Mouse (Mus musculus) layer of hippocampus, adult 9-10 months (tissue): Measurements from ENCODE around the gene Map3k4.

Experiments
- DNase-seq: peaks from one replicate; pipeline ENCODE4 v3.0.0; 2022; ENCODE audit warnings: low spot score

Map3k4 gene

DNA sequence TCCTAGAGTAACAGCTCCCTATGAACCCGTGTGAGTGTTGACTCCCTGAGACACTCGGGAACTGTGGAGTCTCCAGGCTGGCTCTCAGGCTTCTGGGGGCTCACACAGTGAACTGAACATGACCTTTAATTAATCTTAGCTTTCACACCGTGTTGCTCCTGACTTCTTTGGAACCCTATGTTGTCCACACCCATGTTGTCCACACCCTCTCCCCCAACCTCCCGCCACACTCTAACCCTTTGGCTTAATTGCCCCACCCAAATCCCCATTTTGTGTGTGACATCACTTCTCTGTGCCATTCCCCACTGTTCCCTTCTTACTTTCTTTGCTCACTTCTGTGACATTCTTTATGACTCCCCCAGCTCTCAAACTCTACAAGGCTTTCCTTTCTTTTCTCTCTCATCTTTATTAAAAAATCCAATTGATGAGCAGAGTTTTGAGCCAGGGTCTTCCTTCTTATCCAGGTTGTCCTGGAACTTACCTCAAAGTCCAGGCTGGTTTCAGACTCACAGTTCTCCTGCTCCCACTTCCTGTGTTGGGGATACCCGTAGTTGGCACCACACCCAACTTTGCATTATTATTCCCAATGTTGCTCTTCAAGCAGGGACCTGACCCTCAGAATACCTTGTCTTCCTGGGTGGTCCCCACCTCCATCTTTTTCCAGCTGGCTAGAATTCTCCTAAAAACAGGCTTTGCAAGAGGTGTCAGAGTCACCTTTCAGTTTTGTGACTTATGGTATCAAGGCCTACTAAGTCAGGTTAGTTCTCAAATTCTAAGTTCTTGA is 135.7 kb downstream of the Map3k4 start:
- no peak for DNase-seq

DNA sequence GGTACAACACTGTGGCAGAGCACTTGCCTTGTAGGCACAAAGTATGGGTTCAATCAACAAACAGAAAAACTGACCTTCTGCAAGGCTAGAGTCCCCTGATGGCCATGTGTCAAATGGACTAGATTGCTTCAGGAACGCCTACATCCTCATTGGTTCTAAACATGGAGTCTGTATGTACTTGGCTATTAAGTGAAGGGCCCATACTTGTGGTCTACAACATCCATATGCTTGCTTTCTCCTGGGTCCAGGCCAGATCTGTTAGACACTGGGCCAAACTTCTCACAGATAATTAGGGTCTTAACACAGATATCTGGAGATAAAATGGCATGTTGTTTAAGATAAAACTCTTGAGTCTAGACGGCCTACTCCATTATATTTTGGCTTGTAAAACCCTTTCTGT is 138.8 kb downstream of the Map3k4 start:
- DNase-seq: no peak

DNA sequence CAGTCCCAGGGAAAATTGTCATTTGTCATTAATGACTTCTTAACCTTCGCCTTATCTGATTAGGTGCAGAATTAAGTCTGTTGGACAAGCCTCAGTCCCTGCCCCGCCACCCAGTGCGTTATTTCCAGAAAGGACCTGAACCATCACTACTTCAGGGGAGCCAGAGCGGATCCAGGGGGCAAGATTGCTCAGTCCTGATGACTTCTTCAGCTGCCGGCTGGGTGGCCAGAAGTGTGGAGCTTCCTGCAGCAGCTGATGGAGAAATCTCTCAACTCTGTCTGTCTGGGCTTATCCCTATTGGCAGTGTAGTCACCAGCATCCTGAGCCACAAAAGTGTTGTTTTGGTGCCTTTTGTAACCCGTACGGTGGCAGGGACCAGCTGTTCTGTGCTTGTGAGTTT is 139.3 kb downstream of the Map3k4 start:
- DNase-seq: no peak
